Mouse (Mus musculus) liver, embryonic 14 days (tissue): ENCODE measurements around the gene Dock8. TPM values are rescaled to one million over a fixed set of nuclear protein-coding genes. Genes with fewer than 3 reads are reported as not detected.

ENCODE experiments used
- polyA plus RNA-seq: library from polyadenylated mRNA; depleted of rRNA; stranded (reverse); fragments of >200 nt; gene quantifications from 2 replicates; pipeline ENCODE4 v1.2.3, GENCODE M21; 2012; rRNA removed

Gene Dock8
- 3.1 and 3.9 TPM in 2 replicates for polyA plus RNA-seq

GRCm38 (mm10) chr19:24999201-24999886 is at the start of gene Dock8:
TSS of gene Dock8 (plus strand) at chr19:24999534.

GRCm38 (mm10) chr19:24961172-24961962 is 38.0 kb upstream of the Dock8 start, which contains the start of gene Cbwd1:
TSS of gene Cbwd1 (minus strand) at chr19:24961610.

DNA sequence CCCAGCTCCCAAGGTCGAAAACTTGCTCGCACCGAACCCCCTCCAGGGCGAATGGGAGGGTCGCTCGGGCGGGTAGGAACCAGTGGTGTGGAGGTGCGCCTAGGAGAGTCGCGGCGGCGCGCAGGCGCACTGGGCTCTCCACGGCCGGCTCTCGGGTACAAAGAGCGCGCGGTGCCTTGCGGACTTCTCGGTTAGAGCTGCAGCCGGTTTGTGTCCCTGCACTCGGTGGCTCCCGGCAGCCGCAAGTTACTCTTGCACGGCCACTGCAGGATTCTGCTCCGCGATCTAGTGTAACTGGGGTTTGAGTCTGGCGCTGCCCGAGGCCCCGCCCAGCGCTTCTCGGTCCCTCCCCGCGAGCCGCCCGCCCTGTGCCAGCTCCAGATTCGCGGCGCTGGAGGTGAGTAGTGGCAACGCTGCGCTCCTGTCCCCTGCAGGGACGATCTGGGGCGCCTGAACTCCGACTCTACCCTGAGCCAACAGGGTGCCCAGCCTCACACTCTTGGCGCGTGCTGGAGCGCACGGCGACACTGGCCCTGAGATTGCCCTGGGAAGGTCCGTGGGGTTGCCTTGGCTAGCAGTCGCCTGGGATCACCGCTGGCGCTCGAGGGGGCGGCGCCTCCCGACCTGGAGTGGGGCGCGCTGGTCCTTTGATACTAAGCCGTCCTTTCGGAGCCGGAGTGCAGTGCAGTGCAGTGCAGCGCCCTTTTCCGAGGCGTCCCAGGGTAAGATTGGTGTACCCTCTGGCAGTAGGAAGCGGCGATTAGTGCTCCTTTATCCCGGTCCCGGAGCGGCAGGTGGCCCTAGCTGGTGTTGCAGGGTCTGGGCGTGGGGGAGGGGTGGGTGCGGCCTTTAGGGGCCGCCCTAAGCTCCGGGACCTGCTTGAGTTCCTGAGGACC is 237.5 kb downstream of the Dock8 start, which contains the start of gene Kank1:
Gene Kank1, plus strand, starts transcription at position 380 of the 896 bp plus-strand sequence.

Other genes with a start within 250 kb of the Dock8 start
- 0.22 and 0.61 TPM in 2 replicates for gene Pgm5, start 137.7 kb upstream of the Dock8 start, polyA plus RNA-seq
- 47.7 and 53.9 TPM in 2 replicates for gene Gm10053, start 123.8 kb upstream of the Dock8 start, polyA plus RNA-seq
- 0.01 TPM in 1 of 2 replicates, not detected in the other for gene Foxd4, start 98.3 kb upstream of the Dock8 start, polyA plus RNA-seq
- gene Cbwd1, start 37.9 kb upstream of the Dock8 start, polyA plus RNA-seq = 6.9 and 7.7 TPM in 2 replicates
- 3.8 TPM in 2 replicates for gene Kank1, start 237.4 kb downstream of the Dock8 start, polyA plus RNA-seq